ENCODE assay signal across 10 mouse cellular contexts in genomic region chr17:24389865-24390264, GRCm38 (mm10). TPM values are rescaled to one million over a fixed set of nuclear protein-coding genes. Genes with fewer than 3 reads are reported as not detected.
DNase-seq lines count a peak whose midpoint lies in the region; ATAC-seq and TF ChIP-seq lines count a peak whose summit lies in the region.
"Had no signal": no experiment of that assay in that cellular context is flagged by ENCODE, and none has a peak within 500 bp of the region (broad histone marks: within the 10 kb centered on the region; RNA-seq: fewer than 3 reads in every experiment).

No protein-coding gene starts in this region.

- TF ChIP-seq CTCF in MEL (IDR thresholded peaks at IDR 0.05 in 2 of 3, conservative IDR thresholded peaks at IDR 0.05 in 1 of 3; ENCODE audit: control insufficient read depth in 1 of 3, insufficient read depth in 1 of 3, low read depth in 2 of 3, low read length in 3 of 3, poor library complexity in 1 of 3, severe bottlenecking in 1 of 3), result peak; percentile 59 to 72 (median 67); a peak in 5 of 6 replicates

- DNase-seq in kidney, adult 11 months, result peak; percentile 40
- DNase-seq in MEL (ENCODE audit: low read depth, low spot score), result peak; percentile 51
- DNase-seq in c-Kit-positive CD71-negative TER-119-negative erythroid progenitor cells, embryonic 14.5 days (ENCODE audit: low read depth), result peak; percentile 17
- DNase-seq in gastrocnemius, postnatal 36 days, result peak; percentile 33 to 42
- peak; percentile 36 to 39 for DNase-seq in layer of hippocampus, postnatal 36 days
- DNase-seq in neural tube, embryonic 11.5 days (ENCODE audit: low spot score), result peak; percentile 62

- H3K27ac ChIP-seq in kidney, embryonic 15.5 days, result no peak overlapping the region
- H3K27ac ChIP-seq in MEL (ENCODE audit: control insufficient read depth, low read depth, low read length), result no peak overlapping the region
- no peak overlapping the region for H3K27ac ChIP-seq in neural tube, embryonic 11.5 days (ENCODE audit: low read depth, low read length)
- H3K27ac ChIP-seq: limb, embryonic 12.5 days had no signal

- TF ChIP-seq EP300 in MEL (IDR thresholded peaks at IDR 0.05; ENCODE audit: low read depth in 1 of 2, low read length in 2 of 2), result no peak

- H3K36me3 ChIP-seq in kidney, embryonic 15.5 days, result peaks cover 23% of the 10 kb centered on the region
- peaks cover 0 to 12% of the 10 kb centered on the region in 2 experiments; a peak in 2 of 4 replicates for H3K36me3 ChIP-seq in MEL (ENCODE audit: control insufficient read depth in 1 of 2, insufficient read depth in 2 of 2, low read length in 2 of 2)
- H3K36me3 ChIP-seq in neural tube, embryonic 11.5 days (ENCODE audit: control insufficient read depth, insufficient read depth, low read length), result peaks cover 2% of the 10 kb centered on the region

- H3K9me3 ChIP-seq in kidney, embryonic 15.5 days (replicated peaks), result no peaks in the 10 kb centered on the region
- H3K9me3 ChIP-seq in MEL (replicated peaks; ENCODE audit: insufficient read depth, low read length), result no peaks in the 10 kb centered on the region
- H3K9me3 ChIP-seq in neural tube, embryonic 11.5 days (ENCODE audit: control insufficient read depth, low read length), result no peaks in the 10 kb centered on the region
- H3K9me3 ChIP-seq: limb, embryonic 12.5 days had no signal

- intact Hi-C loops in gastrocnemius, postnatal 36 days (cut with DNase I), result loop anchor here (5.0 kb wide), 2 partner anchors 218 to 238 kb away; partner anchors contain the start of gene Pdpk1

- no peaks in the 10 kb centered on the region for H3K79me2 ChIP-seq in MEL (ENCODE audit: control insufficient read depth, insufficient read depth, low read length, poor library complexity)

- peak; percentile 47 for TF ChIP-seq RAD21 in MEL (IDR thresholded peaks at IDR 0.05; ENCODE audit: low read depth, low read length)

- no peak for ATAC-seq in kidney, embryonic 15.5 days (replicated peaks; ENCODE audit: low FRiP score)
- ATAC-seq in neural tube, embryonic 11.5 days (ENCODE audit: insufficient read depth, low FRiP score, low TSS enrichment), result no peak
- ATAC-seq in frontal cortex, adult (ENCODE audit: low TSS enrichment), result no peak; the same call in 1 of the 2 replicates

- H3K4me2 ChIP-seq in kidney, embryonic 15.5 days, result no peak overlapping the region
- no peak overlapping the region for H3K4me2 ChIP-seq in neural tube, embryonic 11.5 days (ENCODE audit: low read depth)
- H3K4me2 ChIP-seq: limb, embryonic 12.5 days had no signal

- H3K27me3 ChIP-seq in kidney, embryonic 15.5 days, result no peaks in the 10 kb centered on the region
- H3K27me3 ChIP-seq in MEL (ENCODE audit: control insufficient read depth in 1 of 2, insufficient read depth in 2 of 2, low read length in 2 of 2), result no peaks in the 10 kb centered on the region
- H3K27me3 ChIP-seq in neural tube, embryonic 11.5 days (ENCODE audit: control insufficient read depth, insufficient read depth, low read length), result no peaks in the 10 kb centered on the region

- no peak overlapping the region for H3K9ac ChIP-seq in kidney, embryonic 15.5 days
- H3K9ac ChIP-seq in MEL (ENCODE audit: control insufficient read depth, low read depth, low read length, poor library complexity, severe bottlenecking), result no peak overlapping the region
- no peak overlapping the region for H3K9ac ChIP-seq in neural tube, embryonic 11.5 days (ENCODE audit: low read length)
- H3K9ac ChIP-seq: limb, embryonic 12.5 days had no signal

- H3K4me1 ChIP-seq in kidney, embryonic 15.5 days, result no peaks in the 10 kb centered on the region
- H3K4me1 ChIP-seq in MEL (ENCODE audit: control insufficient read depth in 1 of 2, insufficient read depth in 2 of 2, low read length in 2 of 2), result no peaks in the 10 kb centered on the region
- no peaks in the 10 kb centered on the region for H3K4me1 ChIP-seq in neural tube, embryonic 11.5 days (ENCODE audit: control insufficient read depth, insufficient read depth, low read length)
- H3K4me1 ChIP-seq: limb, embryonic 12.5 days had no signal

- no peak for TF ChIP-seq POLR2A in MEL (IDR thresholded peaks at IDR 0.05; ENCODE audit: control insufficient read depth in 1 of 2, insufficient read depth in 1 of 2, low read depth in 1 of 2, low read length in 2 of 2, poor library complexity in 1 of 2)

- WGBS in kidney, embryonic 15.5 days, result 0% methylated on average over 2 of the region's 2 CpGs
- WGBS in neural tube, embryonic 11.5 days, result 4% methylated on average over 2 of the region's 2 CpGs

- no peak overlapping the region for H3K4me3 ChIP-seq in kidney, embryonic 15.5 days (replicated peaks)
- no peak overlapping the region for H3K4me3 ChIP-seq in MEL (ENCODE audit: control insufficient read depth in 1 of 2, insufficient read depth in 1 of 2, low read depth in 2 of 2, low read length in 2 of 2)
- H3K4me3 ChIP-seq in neural tube, embryonic 11.5 days (ENCODE audit: low read depth, low read length), result no peak overlapping the region
- H3K4me3 ChIP-seq: limb, embryonic 12.5 days had no signal

TF ChIP-seq in MEL, 35 proteins besides CTCF, POLR2A, EP300 and RAD21:
- TF ChIP-seq ZC3H11A (IDR thresholded peaks at IDR 0.05; ENCODE audit: low read depth, low read length) (peak; percentile 6; the same call in 1 of the 2 replicates), SMC3 (IDR thresholded peaks at IDR 0.05; ENCODE audit: low read depth, low read length) (peak; percentile 49), GATA1 (IDR thresholded peaks at IDR 0.05; ENCODE audit: low read depth, low read length) (no peak), MYB (IDR thresholded peaks at IDR 0.05; ENCODE audit: low read depth, low read length) (no peak), ZMIZ1 (IDR thresholded peaks at IDR 0.05; ENCODE audit: low read depth, low read length) (no peak), SIN3A (IDR thresholded peaks at IDR 0.05; ENCODE audit: low read length) (no peak), CHD2 (IDR thresholded peaks at IDR 0.05; ENCODE audit: low read length) (no peak), MAX (IDR thresholded peaks at IDR 0.05; ENCODE audit: low read length) (no peak), NELFE (IDR thresholded peaks at IDR 0.05; ENCODE audit: low read depth, low read length) (no peak), ZNF384 (IDR thresholded peaks at IDR 0.05; ENCODE audit: low read depth, low read length) (no peak), UBTF (IDR thresholded peaks at IDR 0.05; ENCODE audit: borderline replicate concordance, insufficient read depth, low read depth, low read length) (no peak), HCFC1 (IDR thresholded peaks at IDR 0.05; ENCODE audit: low read depth, low read length) (no peak), USF2 (IDR thresholded peaks at IDR 0.05; ENCODE audit: borderline replicate concordance in 1 of 2, insufficient read depth in 1 of 2, low read depth in 1 of 2, low read length in 2 of 2) (no peak), ETS1 (IDR thresholded peaks at IDR 0.05; ENCODE audit: low read depth, low read length) (no peak), MAZ (IDR thresholded peaks at IDR 0.05; ENCODE audit: low read depth, low read length) (no peak)

RNA-seq across cellular contexts. Expression of gene Rnps1, which starts 24.5 kb away (rescaled TPM):
- polyA plus RNA-seq in kidney, embryonic 15.5 days (2015; fragmentation: Nextera tagmentation; extraction: Ambion mirVana), result 293 and 318 TPM in 2 replicates
- 156 and 167 TPM in 2 replicates for total RNA-seq in MEL (2012; rRNA removed)
- polyA plus RNA-seq in MEL (2012; ENCODE audit: insufficient read depth in 1 of 2, insufficient read length in 2 of 2, low read depth in 1 of 2, low replicate concordance in 2 of 2, missing spikeins in 1 of 2), result 100 to 1,000 TPM in 1 of 2 experiments, not detected in 1; 282 TPM
- total RNA-seq in gastrocnemius, postnatal 36 days (2021), result 10 to 100 TPM; 41.7 to 48.3 TPM
- 100 to 1,000 TPM; 123 to 127 TPM for total RNA-seq in layer of hippocampus, postnatal 36 days (2021)
- 370 and 385 TPM in 2 replicates for polyA plus RNA-seq in neural tube, embryonic 11.5 days (2014; fragmentation: Nextera tagmentation; extraction: Ambion mirVana)

RNA-seq across cellular contexts. Expression of gene Eci1, which starts 36.6 kb away (rescaled TPM):
- 115 and 117 TPM in 2 replicates for polyA plus RNA-seq in kidney, embryonic 15.5 days (2015; fragmentation: Nextera tagmentation; extraction: Ambion mirVana)
- total RNA-seq in MEL (2012; rRNA removed), result 54.4 and 65.6 TPM in 2 replicates
- polyA plus RNA-seq in MEL (2012; ENCODE audit: insufficient read depth in 1 of 2, insufficient read length in 2 of 2, low read depth in 1 of 2, low replicate concordance in 2 of 2, missing spikeins in 1 of 2), result 10 to 100 TPM in 1 of 2 experiments, not detected in 1; 48.6 TPM
- total RNA-seq in gastrocnemius, postnatal 36 days (2021), result 100 to 1,000 TPM; 129 to 179 TPM
- 10 to 100 TPM; 29.2 to 30.2 TPM for total RNA-seq in layer of hippocampus, postnatal 36 days (2021)
- polyA plus RNA-seq in neural tube, embryonic 11.5 days (2014; fragmentation: Nextera tagmentation; extraction: Ambion mirVana), result 54.1 and 61.5 TPM in 2 replicates

RNA-seq across cellular contexts. Expression of gene Abca3, which starts 38.1 kb away (rescaled TPM):
- polyA plus RNA-seq in kidney, embryonic 15.5 days (2015; fragmentation: Nextera tagmentation; extraction: Ambion mirVana), result 17.4 and 17.5 TPM in 2 replicates
- 27.3 and 32.4 TPM in 2 replicates for total RNA-seq in MEL (2012; rRNA removed)
- polyA plus RNA-seq in MEL (2012; ENCODE audit: insufficient read depth in 1 of 2, insufficient read length in 2 of 2, low read depth in 1 of 2, low replicate concordance in 2 of 2, missing spikeins in 1 of 2), result 10 to 100 TPM; 36.6 to 37.1 TPM
- 1 to 10 TPM; 6.5 to 7.4 TPM for total RNA-seq in gastrocnemius, postnatal 36 days (2021)
- total RNA-seq in layer of hippocampus, postnatal 36 days (2021), result 10 to 100 TPM; 64.8 to 65.3 TPM
- 15.3 and 20.1 TPM in 2 replicates for polyA plus RNA-seq in neural tube, embryonic 11.5 days (2014; fragmentation: Nextera tagmentation; extraction: Ambion mirVana)

RNA-seq across cellular contexts. Expression of gene Abca17, which starts 39.0 kb away (rescaled TPM):
- polyA plus RNA-seq in kidney, embryonic 15.5 days (2015; fragmentation: Nextera tagmentation; extraction: Ambion mirVana), result 0.18 and 0.27 TPM in 2 replicates
- 0.04 and 0.07 TPM in 2 replicates for total RNA-seq in MEL (2012; rRNA removed)
- polyA plus RNA-seq in MEL (2012; ENCODE audit: insufficient read depth in 1 of 2, insufficient read length in 2 of 2, low read depth in 1 of 2, low replicate concordance in 2 of 2, missing spikeins in 1 of 2), result under 1 TPM in 1 of 2 experiments, not detected in 1; 0.03 TPM
- not detected for total RNA-seq in gastrocnemius, postnatal 36 days (2021)
- total RNA-seq in layer of hippocampus, postnatal 36 days (2021), result 1 to 10 TPM in 1 of 2 experiments, under 1 TPM in 1; 0.96 to 1.1 TPM
- 0.24 TPM in 1 of 2 replicates, not detected in the other for polyA plus RNA-seq in neural tube, embryonic 11.5 days (2014; fragmentation: Nextera tagmentation; extraction: Ambion mirVana)
- polyA plus RNA-seq: limb, embryonic 12.5 days; stomach, embryonic 14.5 days had no signal

RNA-seq across cellular contexts. Expression of gene Dnase1l2, which starts 53.0 kb away (rescaled TPM):
- polyA plus RNA-seq in kidney, embryonic 15.5 days (2015; fragmentation: Nextera tagmentation; extraction: Ambion mirVana), result 2.4 and 3.2 TPM in 2 replicates
- 0.49 and 0.62 TPM in 2 replicates for total RNA-seq in MEL (2012; rRNA removed)
- polyA plus RNA-seq in MEL (2012; ENCODE audit: insufficient read depth in 1 of 2, insufficient read length in 2 of 2, low read depth in 1 of 2, low replicate concordance in 2 of 2, missing spikeins in 1 of 2), result 1 to 10 TPM in 1 of 2 experiments, not detected in 1; 1.8 TPM
- under 1 TPM; 0.49 to 0.99 TPM for total RNA-seq in gastrocnemius, postnatal 36 days (2021)
- 10 to 100 TPM; 11.0 to 14.2 TPM for total RNA-seq in layer of hippocampus, postnatal 36 days (2021)
- 2.1 and 2.3 TPM in 2 replicates for polyA plus RNA-seq in neural tube, embryonic 11.5 days (2014; fragmentation: Nextera tagmentation; extraction: Ambion mirVana)
